Mouse (Mus musculus): ENCODE measurements at regions not wholly inside any gene's neighbourhood (a gene's known extent, or its start where the extent isn't known, plus 50 kb on each side); places are given as distances from the start of the nearest gene placed in this dataset.
A peak's percentile ranks its signal among the peaks of the same experiment; 100 is the strongest.

GRCm38 (mm10) chr4:88954045-88954444, 74.0 kb upstream of the Ifne start:
- peaks cover 18% of the 10 kb centered on the region for H3K4me1 ChIP-seq (ENCODE audit: control insufficient read depth, insufficient read depth, low read length)
- TF ChIP-seq POLR2A (IDR thresholded peaks at IDR 0.05; ENCODE audit: low read depth, low read length) (no peak), CTCF (IDR thresholded peaks at IDR 0.05; ENCODE audit: borderline replicate concordance, insufficient read depth, low read length) (no peak)
- H3K4me3 ChIP-seq (ENCODE audit: insufficient read depth, low read length) = no peak overlapping the region
- H3K27ac ChIP-seq (ENCODE audit: insufficient read depth, low read length) = peak overlapping the region; percentile 60

- TF ChIP-seq CTCF (IDR thresholded peaks at IDR 0.05; ENCODE audit: borderline replicate concordance, insufficient read depth, low read length) = no peak
- TF ChIP-seq POLR2A (IDR thresholded peaks at IDR 0.05; ENCODE audit: low read depth, low read length) = no peak
- H3K4me3 ChIP-seq (ENCODE audit: insufficient read depth, low read length) = no peak overlapping the region
Measured at GRCm38 (mm10) chr4:88951034-88951336, 71.0 kb upstream of the Ifne start.

GRCm38 (mm10) chr4:88950181-88951033, 70.4 kb upstream of the Ifne start:
- TF ChIP-seq CTCF (IDR thresholded peaks at IDR 0.05; ENCODE audit: borderline replicate concordance, insufficient read depth, low read length) (no peak), POLR2A (IDR thresholded peaks at IDR 0.05; ENCODE audit: low read depth, low read length) (peak; percentile 43; the same call in 1 of the 2 replicates)
- Histone ChIP-seq H3K4me1 (ENCODE audit: control insufficient read depth, insufficient read depth, low read length) (peaks cover 19% of the 10 kb centered on the region), H3K4me3 (ENCODE audit: insufficient read depth, low read length) (no peak overlapping the region), H3K27ac (ENCODE audit: insufficient read depth, low read length) (peak overlapping the region; percentile 100)

More at GRCm38 (mm10) chr4:88951034-88951336, 71.0 kb upstream of the Ifne start:
- Histone ChIP-seq H3K4me1 (ENCODE audit: control insufficient read depth, insufficient read depth, low read length) (peaks cover 23% of the 10 kb centered on the region), H3K27ac (ENCODE audit: insufficient read depth, low read length) (peak overlapping the region; percentile 96)

- H3K27ac ChIP-seq (ENCODE audit: insufficient read depth, low read length) = peak overlapping the region; percentile 94
- TF ChIP-seq POLR2A (IDR thresholded peaks at IDR 0.05; ENCODE audit: low read depth, low read length) (no peak), CTCF (IDR thresholded peaks at IDR 0.05; ENCODE audit: borderline replicate concordance, insufficient read depth, low read length) (no peak)
- no peak overlapping the region for H3K4me3 ChIP-seq (ENCODE audit: insufficient read depth, low read length)
- H3K4me1 ChIP-seq (ENCODE audit: control insufficient read depth, insufficient read depth, low read length) = peaks cover 19% of the 10 kb centered on the region
Measured at GRCm38 (mm10) chr4:88948027-88948859, 68.2 kb upstream of the Ifne start.

GRCm38 (mm10) chr4:88941955-88942354, 62.0 kb upstream of the Ifne start:
- TF ChIP-seq POLR2A (IDR thresholded peaks at IDR 0.05; ENCODE audit: low read depth, low read length) (peak; percentile 21; the same call in 1 of the 2 replicates), CTCF (IDR thresholded peaks at IDR 0.05; ENCODE audit: borderline replicate concordance, insufficient read depth, low read length) (no peak)
- Histone ChIP-seq H3K4me3 (ENCODE audit: insufficient read depth, low read length) (no peak overlapping the region), H3K4me1 (ENCODE audit: control insufficient read depth, insufficient read depth, low read length) (no peaks in the 10 kb centered on the region), H3K27ac (ENCODE audit: insufficient read depth, low read length) (peak overlapping the region; percentile 52; the same call in 1 of the 2 replicates)

- no peak for TF ChIP-seq POLR2A (IDR thresholded peaks at IDR 0.05; ENCODE audit: low read depth, low read length)
- TF ChIP-seq CTCF (IDR thresholded peaks at IDR 0.05; ENCODE audit: borderline replicate concordance, insufficient read depth, low read length) = no peak
- Histone ChIP-seq H3K4me1 (ENCODE audit: control insufficient read depth, insufficient read depth, low read length) (no peaks in the 10 kb centered on the region), H3K27ac (ENCODE audit: insufficient read depth, low read length) (no peak overlapping the region), H3K4me3 (ENCODE audit: insufficient read depth, low read length) (no peak overlapping the region)
Measured at GRCm38 (mm10) chr4:88940670-88941069, 60.7 kb upstream of the Ifne start.

GRCm38 (mm10) chr4:88939397-88939796, 59.4 kb upstream of the Ifne start:
- TF ChIP-seq POLR2A (IDR thresholded peaks at IDR 0.05; ENCODE audit: low read depth, low read length) (no peak), CTCF (IDR thresholded peaks at IDR 0.05; ENCODE audit: borderline replicate concordance, insufficient read depth, low read length) (no peak)
- Histone ChIP-seq H3K4me3 (ENCODE audit: insufficient read depth, low read length) (no peak overlapping the region), H3K27ac (ENCODE audit: insufficient read depth, low read length) (no peak overlapping the region), H3K4me1 (ENCODE audit: control insufficient read depth, insufficient read depth, low read length) (no peaks in the 10 kb centered on the region)

GRCm38 (mm10) chr4:88938712-88939032, 58.7 kb upstream of the Ifne start:
- Histone ChIP-seq H3K4me1 (ENCODE audit: control insufficient read depth, insufficient read depth, low read length) (0 out of 2 replicates have a peak, but pooled peaks cover 3% of the 10 kb centered on the region), H3K4me3 (ENCODE audit: insufficient read depth, low read length) (peak overlapping the region; percentile 63), H3K27ac (ENCODE audit: insufficient read depth, low read length) (peak overlapping the region; percentile 69)
- no peak for TF ChIP-seq POLR2A (IDR thresholded peaks at IDR 0.05; ENCODE audit: low read depth, low read length)
- TF ChIP-seq CTCF (IDR thresholded peaks at IDR 0.05; ENCODE audit: borderline replicate concordance, insufficient read depth, low read length) = no peak

GRCm38 (mm10) chr4:88937866-88938711, 58.1 kb upstream of the Ifne start:
- Histone ChIP-seq H3K4me3 (ENCODE audit: insufficient read depth, low read length) (peak overlapping the region; percentile 84), H3K27ac (ENCODE audit: insufficient read depth, low read length) (peak overlapping the region; percentile 89), H3K4me1 (ENCODE audit: control insufficient read depth, insufficient read depth, low read length) (0 out of 2 replicates have a peak, but pooled peaks cover 3% of the 10 kb centered on the region)
- TF ChIP-seq CTCF (IDR thresholded peaks at IDR 0.05; ENCODE audit: borderline replicate concordance, insufficient read depth, low read length) = no peak
- peak; percentile 44 for TF ChIP-seq POLR2A (IDR thresholded peaks at IDR 0.05; ENCODE audit: low read depth, low read length)

Measured in embryonic fibroblast, embryonic 13.5 days (primary cell).